Comparison of ENCODE assay signal across 15 mouse cellular contexts in the genomic region with DNA sequence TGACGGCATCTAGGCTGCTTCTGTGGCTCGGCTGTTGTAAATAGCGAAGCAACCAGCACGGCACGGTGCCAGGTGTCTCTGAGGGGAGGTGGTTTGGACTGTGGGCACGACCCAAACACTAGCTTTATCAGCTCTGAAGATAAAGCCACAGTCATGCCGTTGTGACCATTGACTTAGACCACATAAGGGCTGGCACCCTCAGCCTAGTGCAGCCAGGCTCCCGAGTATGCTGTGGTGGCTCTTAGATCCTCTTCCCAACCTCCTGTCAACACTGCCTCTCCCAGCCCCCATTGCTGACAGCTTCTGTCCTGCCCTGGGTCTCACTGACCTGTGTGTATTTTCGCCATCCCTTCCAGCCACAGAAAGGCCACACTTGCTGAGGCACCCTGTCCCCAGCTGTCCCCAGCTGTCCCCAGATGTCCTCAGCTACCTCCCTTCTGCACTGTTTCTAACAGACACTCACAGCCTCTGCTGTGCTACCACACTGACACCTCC.
DNase-seq lines count a peak whose midpoint lies in the region; ATAC-seq and TF ChIP-seq lines count a peak whose summit lies in the region.
"Had no signal": no experiment of that assay in that cellular context is flagged by ENCODE, and none has a peak within 500 bp of the region (broad histone marks: within the 10 kb centered on the region; RNA-seq: fewer than 3 reads in every experiment).

No protein-coding gene starts in this region.

- H3K27ac ChIP-seq in lung, embryonic 14.5 days (ENCODE audit: low read depth), result no peak overlapping the region
- H3K27ac ChIP-seq in heart, embryonic 12.5 days (ENCODE audit: poor library complexity, severe bottlenecking), result peak overlapping the region; percentile 44; the same call in 1 of the 2 replicates
- H3K27ac ChIP-seq: layer of hippocampus, adult 2 months had no signal

- no peak for TF ChIP-seq CTCF in lung, embryonic 14.5 days (IDR thresholded peaks at IDR 0.05; ENCODE audit: low read depth)

- H3K9ac ChIP-seq in lung, embryonic 14.5 days, result no peak overlapping the region
- no peak overlapping the region for H3K9ac ChIP-seq in heart, embryonic 12.5 days

- no peaks in the 10 kb centered on the region for H3K36me3 ChIP-seq in lung, embryonic 14.5 days (ENCODE audit: insufficient read depth)
- no peaks in the 10 kb centered on the region for H3K36me3 ChIP-seq in heart, embryonic 12.5 days

- no peaks in the 10 kb centered on the region for H3K27me3 ChIP-seq in lung, embryonic 14.5 days (ENCODE audit: insufficient read depth, low read length)
- peaks cover 9% of the 10 kb centered on the region; the same call in 1 of the 2 replicates for H3K27me3 ChIP-seq in heart, embryonic 12.5 days (replicated peaks)

- DNase-seq in lung, embryonic 14.5 days, result peak; percentile 42
- no peak for DNase-seq in lung, adult 18-20 months
- peak; percentile 84 for DNase-seq in 416B (ENCODE audit: low read depth)
- DNase-seq in gastrocnemius, adult 8-10 months (ENCODE audit: low spot score in 2 of 2), result no peak
- no peak for DNase-seq in Muller cell, postnatal 12 days (ENCODE audit: inconsistent ontology term)
- no peak for DNase-seq in adrenal gland, adult 2 months
- DNase-seq: cerebellum, adult 18-20 months; embryo, embryonic 11 days; gastrocnemius, postnatal 25 days had no signal

- H3K4me2 ChIP-seq in lung, embryonic 14.5 days, result no peak overlapping the region
- H3K4me2 ChIP-seq in heart, embryonic 12.5 days, result peak overlapping the region; percentile 57
- H3K4me2 ChIP-seq: liver, embryonic 11.5 days had no signal

- H3K9me3 ChIP-seq in lung, embryonic 14.5 days (ENCODE audit: low read depth, low read length), result no peaks in the 10 kb centered on the region
- 0 out of 2 replicates have a peak, but pooled peaks cover 4% of the 10 kb centered on the region for H3K9me3 ChIP-seq in heart, embryonic 12.5 days (replicated peaks)

- H3K4me1 ChIP-seq in lung, embryonic 14.5 days (ENCODE audit: insufficient read depth), result no peaks in the 10 kb centered on the region
- peaks cover 10% of the 10 kb centered on the region for H3K4me1 ChIP-seq in heart, embryonic 12.5 days (replicated peaks)

- ATAC-seq in lung, embryonic 14.5 days (ENCODE audit: insufficient read depth), result peak; percentile 72
- ATAC-seq in heart, embryonic 12.5 days (ENCODE audit: insufficient number of reproducible peaks, low FRiP score), result peak; percentile 64
- peak; percentile 90 to 94 for ATAC-seq in hematopoietic stem cell, adult 5-6 weeks (replicated peaks in 1 of 2; ENCODE audit: insufficient read depth in 1 of 2, low FRiP score in 2 of 2, low TSS enrichment in 1 of 2, low read depth in 1 of 2, poor library complexity in 2 of 2, severe bottlenecking in 2 of 2)
- ATAC-seq: forebrain, embryonic 14.5 days had no signal

- no peak overlapping the region for H3K4me3 ChIP-seq in lung, embryonic 14.5 days (ENCODE audit: low read depth, low read length)
- 0 out of 2 replicates have a peak overlapping the region, but pooled peaks have one; percentile 1 for H3K4me3 ChIP-seq in heart, embryonic 12.5 days
- H3K4me3 ChIP-seq: layer of hippocampus, adult 2 months; megakaryocyte, embryonic 14.5 days had no signal

- WGBS in lung, embryonic 14.5 days, result 44% methylated on average over 9 of the region's 9 CpGs
- WGBS in heart, embryonic 12.5 days, result 25% methylated on average over 9 of the region's 9 CpGs

Comparison
In these comparisons a context has a peak if more than half of its experiments do, and no peak if none do; other contexts are left out.
1. DNase-seq: peak in lung, embryonic 14.5 days (single experiment) and 416B (single experiment); none in lung, adult 18-20 months (0 of 2), gastrocnemius, adult 8-10 months (0 of 2), Muller cell, postnatal 12 days (single experiment) and adrenal gland, adult 2 months (single experiment).
2. Peak in every context shown above with its lines, with median percentiles within 50 percentile points of each other: ATAC-seq.